Mouse (Mus musculus) left cerebral cortex, adult 6 months (tissue): Measurements from ENCODE around the gene Insrr. TPM values are rescaled to one million over a fixed set of nuclear protein-coding genes. Genes with fewer than 3 reads are reported as not detected.

ENCODE experiments used
- long read RNA-seq, 2 experiments: library from polyadenylated mRNA; unstranded; transcript quantifications; one replicate each; pipeline ENCODE4 v2.0.0; 2019 to 2020
- polyA plus RNA-seq: library from polyadenylated mRNA; unstranded; fragments of <200 nt; fragmentation: Nextera tagmentation; gene quantifications from 2 replicates; pipeline ENCODE4 v1.2.3, GENCODE M21; 2021

Gene Insrr
- polyA plus RNA-seq, result 0.21 and 0.27 TPM in 2 replicates
- long read RNA-seq, experiment 1, result 0 reads
- long read RNA-seq, experiment 2, result 0 reads

DNA sequence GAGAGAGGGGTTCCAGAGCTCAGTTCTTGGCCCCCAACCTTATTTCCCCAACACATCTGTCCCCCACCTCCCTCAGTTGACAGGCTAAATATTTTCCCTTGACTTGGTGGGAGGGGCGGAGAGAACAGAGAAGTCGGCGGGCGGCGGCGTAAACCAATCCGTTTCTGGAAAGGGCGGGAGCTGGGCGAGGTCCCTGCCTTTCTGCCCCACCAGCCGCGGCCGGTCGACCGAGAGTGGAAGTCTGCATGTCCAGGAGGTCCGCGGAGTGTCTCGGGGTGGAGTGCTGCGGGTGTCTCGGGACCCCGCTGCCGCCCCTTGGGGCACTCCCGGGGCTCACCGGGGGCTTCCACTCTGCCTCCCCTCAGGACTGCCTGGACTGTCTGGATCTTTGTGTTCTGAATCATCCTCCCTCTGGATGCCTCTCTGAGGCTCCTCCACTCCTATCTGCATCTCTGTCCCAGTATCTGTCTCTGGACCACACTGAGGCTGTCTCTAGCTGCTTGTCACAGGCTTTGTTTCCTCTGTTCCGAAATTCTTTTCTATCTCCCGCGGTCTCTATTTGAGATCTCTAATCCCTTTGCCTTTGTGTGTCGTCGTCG, at the start of gene Insrr:
TSS of gene Insrr (plus strand) at position 216 of the 599 bp plus-strand sequence.

DNA sequence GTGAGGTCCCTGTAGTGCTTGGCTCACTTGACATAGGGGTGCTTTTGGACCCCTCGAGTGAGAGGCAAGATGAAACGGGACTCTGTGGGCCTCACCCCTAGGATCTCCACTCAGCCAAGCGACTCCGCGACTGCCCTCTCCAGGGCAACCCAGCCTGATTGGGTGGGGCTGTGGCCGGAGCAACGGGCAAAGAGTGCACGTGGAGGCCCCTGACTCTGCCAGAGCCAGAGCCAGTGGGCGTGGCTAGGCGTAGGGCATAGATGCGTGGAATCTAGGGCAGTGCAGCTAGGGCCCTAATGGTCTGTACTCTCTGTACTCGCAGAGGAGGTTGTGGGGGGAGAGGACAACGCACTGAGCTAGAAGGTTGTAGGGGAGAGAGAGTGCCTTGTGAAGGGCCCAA, 48.3 kb upstream of the Insrr start, which contains the start of gene Lrrc71:
TSS of gene Lrrc71 (minus strand) at position 195 of the 400 bp plus-strand sequence.

DNA sequence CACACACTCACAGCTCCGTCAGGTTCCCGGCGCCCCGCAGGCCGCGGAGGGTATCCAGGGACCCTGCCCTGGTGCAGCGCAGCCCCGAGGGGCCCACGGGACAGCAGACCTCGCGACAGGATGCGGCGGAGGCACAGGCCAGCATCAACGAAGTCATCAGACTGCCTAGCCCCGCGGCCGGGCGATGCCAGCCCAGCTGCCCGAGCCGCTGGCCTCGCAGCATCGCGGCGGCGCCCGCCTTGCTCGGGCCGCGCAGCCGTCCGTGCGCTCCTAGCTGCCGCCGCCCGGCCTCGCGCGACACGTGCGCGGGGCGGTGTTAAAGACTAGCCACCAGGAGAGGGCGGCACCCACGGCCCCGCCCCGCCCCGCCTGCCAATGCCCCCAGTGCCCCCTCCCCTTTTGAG, 1.8 kb upstream of the Insrr start, which contains the start of gene Ntrk1:
TSS of gene Ntrk1 (minus strand) at position 241 of the 404 bp plus-strand sequence.

DNA sequence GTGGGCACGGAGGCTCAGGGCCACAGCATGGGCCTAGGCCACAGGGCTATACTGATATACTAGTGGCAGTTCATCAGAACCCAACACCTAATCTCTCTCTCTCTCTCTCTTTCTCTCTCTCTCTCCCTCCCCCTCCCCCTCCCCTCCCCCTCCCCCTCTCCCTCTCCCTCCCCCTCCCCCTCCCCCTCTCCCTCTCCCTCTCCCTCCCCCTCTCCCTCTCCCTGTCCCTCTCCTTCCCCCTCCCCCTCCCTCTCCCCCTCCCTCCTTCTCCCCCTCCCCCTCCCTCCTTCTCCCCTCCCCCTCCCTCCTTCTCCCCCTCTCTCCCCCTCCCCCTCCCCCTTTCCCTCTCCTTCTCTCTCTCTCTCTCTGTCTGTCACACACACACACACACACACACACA, 27.5 kb downstream of the Insrr start, which contains the start of gene Pear1:
TSS of gene Pear1 (minus strand) at position 101 of the 400 bp plus-strand sequence.

DNA sequence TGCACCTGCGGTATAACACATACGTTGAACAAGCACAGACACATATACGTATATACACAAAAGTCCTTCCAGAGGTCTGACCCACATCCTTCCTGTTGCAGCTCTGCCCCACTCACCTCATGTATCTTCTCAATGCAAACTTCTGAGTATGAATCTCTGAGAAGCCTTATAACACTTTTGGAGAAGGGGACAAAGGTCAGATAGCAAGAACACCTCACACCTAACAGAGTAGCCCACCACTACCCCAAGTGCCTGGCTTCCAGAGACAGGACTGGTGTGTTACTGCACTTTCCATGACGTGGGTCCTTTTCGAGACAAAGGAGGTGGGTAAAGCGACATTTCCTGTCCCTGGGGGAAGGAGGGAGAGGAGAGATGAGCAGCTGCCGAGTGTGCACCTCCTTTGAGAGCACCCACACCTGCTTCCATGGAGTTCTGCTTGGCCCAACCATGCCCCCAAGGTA, 49.9 kb downstream of the Insrr start, which contains the start of gene Sh2d2a:
TSS of gene Sh2d2a (plus strand) at position 106 of the 461 bp plus-strand sequence.

Other genes with a start within 250 kb of the Insrr start
- 4.0 and 9.7 TPM in 2 replicates for gene Arhgef11, start 179.4 kb upstream of the Insrr start, polyA plus RNA-seq
- 0.08 and 0.34 TPM in 2 replicates for gene Lrrc71, start 48.3 kb upstream of the Insrr start, polyA plus RNA-seq
- gene Ntrk1, start 1.8 kb upstream of the Insrr start, polyA plus RNA-seq, result 0.72 and 1.2 TPM in 2 replicates
- 2.9 and 3.4 TPM in 2 replicates for gene Pear1, start 27.4 kb downstream of the Insrr start, polyA plus RNA-seq
- not detected in 2 replicates for gene Sh2d2a, start 49.8 kb downstream of the Insrr start, polyA plus RNA-seq
- gene Prcc, start 88.7 kb downstream of the Insrr start, polyA plus RNA-seq, result 4.0 and 5.3 TPM in 2 replicates
- gene Hdgf, start 109.4 kb downstream of the Insrr start, polyA plus RNA-seq, result 78.2 and 136 TPM in 2 replicates
- 66.0 and 75.7 TPM in 2 replicates for gene Mrpl24, start 122.6 kb downstream of the Insrr start, polyA plus RNA-seq
- 3.2 and 5.5 TPM in 2 replicates for gene Isg20l2, start 133.4 kb downstream of the Insrr start, polyA plus RNA-seq
- gene Rrnad1, start 133.8 kb downstream of the Insrr start, polyA plus RNA-seq, result 8.7 and 9.4 TPM in 2 replicates
- 12.9 and 20.4 TPM in 2 replicates for gene Crabp2, start 151.7 kb downstream of the Insrr start, polyA plus RNA-seq
- 0.83 and 1.5 TPM in 2 replicates for gene Nes, start 174.1 kb downstream of the Insrr start, polyA plus RNA-seq
- gene Bcan, start 203.3 kb downstream of the Insrr start, polyA plus RNA-seq, result 169 and 175 TPM in 2 replicates
- 14.7 and 18.6 TPM in 2 replicates for gene Hapln2, start 230.6 kb downstream of the Insrr start, polyA plus RNA-seq
- gene Gpatch4, start 246.2 kb downstream of the Insrr start, polyA plus RNA-seq, result 17.8 and 18.1 TPM in 2 replicates